Mouse (Mus musculus) activated CD4-positive, CD25-positive, alpha-beta regulatory T cell (primary cell): ENCODE measurements around the gene Map3k14. TPM values are rescaled to one million over a fixed set of nuclear protein-coding genes. Genes with fewer than 3 reads are reported as not detected.

Experiments used
- polyA plus RNA-seq, 2 experiments: library from polyadenylated mRNA; unstranded; fragments of 100-300 nt; shearing (Covaris generic); gene quantifications; one replicate each; pipeline ENCODE4 v1.2.1; 2017

The Map3k14 gene
- 10 to 100 TPM; 22.6 to 25.2 TPM for polyA plus RNA-seq

DNA sequence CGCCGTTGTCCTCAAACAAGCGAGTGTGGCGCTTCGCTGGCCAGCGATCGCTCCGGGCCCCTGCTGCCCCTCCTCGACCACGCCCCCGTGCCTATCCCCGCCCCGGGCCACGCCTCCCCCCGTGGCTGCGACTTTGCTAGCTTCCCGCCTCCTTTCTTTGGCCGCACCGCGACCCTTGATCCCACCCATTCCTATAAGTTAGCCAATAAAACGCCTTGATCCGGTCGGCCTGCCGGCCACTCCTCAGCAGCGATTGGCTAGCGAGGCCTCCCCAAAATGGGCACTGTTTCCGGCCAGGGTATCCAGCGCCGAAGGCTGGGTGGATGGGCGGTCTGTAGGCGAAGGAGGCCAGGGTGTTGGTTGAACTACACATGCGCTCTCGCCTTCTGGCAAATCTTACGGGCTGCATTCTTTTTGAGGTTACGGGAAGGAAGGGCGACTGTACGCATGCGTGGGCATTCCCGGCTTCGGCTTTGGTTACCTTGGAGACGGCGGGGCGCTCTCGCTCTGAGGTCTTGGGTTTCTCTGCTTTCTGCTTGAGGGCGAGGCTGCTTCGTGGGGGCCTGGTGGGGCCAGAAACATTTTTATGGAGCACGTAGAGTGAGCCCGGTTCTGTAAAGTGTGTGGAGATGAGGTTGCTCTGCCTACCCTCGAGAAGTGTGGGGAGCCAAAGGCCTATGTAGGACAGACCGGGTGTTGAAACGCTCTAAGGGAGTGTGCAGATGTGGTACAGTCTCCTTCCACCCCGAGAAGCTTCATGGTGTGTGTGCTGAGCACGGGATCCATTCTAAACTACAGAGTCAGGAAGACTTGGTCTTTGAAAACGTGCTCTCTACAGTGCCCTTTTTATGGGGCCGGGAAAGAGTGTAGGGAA lies at the start of gene Map3k14:
Map3k14 (minus strand) TSS at position 127 of the 874 bp plus-strand sequence.

DNA sequence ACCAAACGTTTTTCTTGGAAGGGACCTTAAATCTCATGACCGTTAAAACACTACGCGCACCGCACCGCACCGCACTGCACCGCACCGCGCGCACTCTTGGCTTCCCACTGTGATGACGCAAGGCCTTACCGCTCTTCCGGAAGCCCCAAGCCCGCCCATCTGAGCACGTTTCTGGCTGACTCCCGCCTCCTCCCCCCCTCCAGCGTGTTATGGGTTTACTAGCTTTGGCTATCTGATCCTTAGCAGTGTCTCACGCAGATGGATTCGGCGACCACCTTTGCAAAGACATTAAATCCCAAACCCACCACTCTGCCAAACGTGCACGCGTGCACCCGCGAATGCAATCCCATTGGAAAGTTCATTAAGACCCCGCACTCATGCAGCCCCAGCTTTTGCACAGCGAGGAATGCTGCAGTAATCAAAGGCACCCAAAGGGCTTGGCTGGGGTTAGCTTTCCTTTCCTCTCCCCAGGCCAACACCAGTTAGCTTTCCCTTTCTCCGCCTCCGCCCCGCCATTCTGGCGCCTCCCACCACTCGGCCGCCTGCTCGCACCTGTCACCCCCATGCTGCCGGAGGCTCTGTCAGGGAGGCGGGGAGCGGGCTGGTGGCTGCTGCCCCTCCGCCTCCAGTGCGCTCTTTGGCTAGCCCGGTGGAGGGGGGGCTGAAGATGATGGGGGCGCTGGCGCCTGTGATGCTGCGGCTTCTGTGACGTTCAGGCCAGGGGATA lies 49.3 kb downstream of the Map3k14 start, which contains the start of gene Spata32:
Spata32 (minus strand) TSS at position 643 of the 727 bp plus-strand sequence.

GRCm38 (mm10) chr11:103208458-103208857 lies 58.8 kb downstream of the Map3k14 start, which contains the start of gene 1700023F06Rik:
TSS of gene 1700023F06Rik (minus strand) at chr11:103208558.

DNA sequence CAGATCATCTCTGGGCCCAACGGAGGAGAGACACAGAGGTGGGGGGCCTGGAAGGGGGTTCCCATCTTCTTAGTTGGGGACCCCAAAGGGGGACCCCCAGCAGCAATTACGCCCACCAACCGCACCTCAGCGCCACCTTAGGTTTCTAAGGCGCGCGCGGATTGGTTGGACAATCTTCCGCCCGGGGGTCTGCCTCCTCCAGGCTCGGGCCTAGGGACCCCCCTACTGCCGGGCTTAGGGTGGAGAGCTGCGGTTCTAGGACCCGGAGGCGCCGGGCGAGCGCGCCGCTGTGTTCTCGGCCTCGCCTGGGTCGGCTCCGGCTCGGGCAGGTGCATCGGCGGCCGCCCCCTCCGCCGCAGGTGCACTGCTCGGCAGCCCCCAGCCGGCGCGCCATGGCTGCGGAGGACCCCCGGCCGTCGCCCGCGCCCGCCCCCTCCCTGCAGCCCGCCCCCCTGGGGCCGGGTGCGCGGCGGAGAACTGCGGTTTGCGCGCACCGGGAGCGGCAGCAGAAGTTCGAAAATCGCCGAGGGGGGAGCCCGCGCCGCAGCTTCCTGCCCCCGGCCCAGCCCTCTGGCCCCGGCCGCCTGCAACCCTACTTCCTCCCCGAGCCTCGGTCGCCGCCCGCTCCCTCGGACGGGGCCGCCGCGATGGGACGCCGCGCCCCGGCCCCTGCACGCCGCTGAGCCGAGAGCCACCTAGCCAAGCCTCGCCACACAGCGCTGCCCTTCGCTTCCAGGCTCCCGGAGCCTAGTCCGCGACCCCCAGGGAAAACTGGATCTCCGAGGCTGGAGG lies 96.6 kb downstream of the Map3k14 start, which contains the start of gene Fmnl1:
Fmnl1 (plus strand) TSS at position 614 of the 792 bp plus-strand sequence.

Other genes starting within 250 kb of the Map3k14 start
- gene Nmt1, start 239.3 kb downstream of the Map3k14 start, polyA plus RNA-seq: 10 to 100 TPM; 64.6 to 71.5 TPM
- 10 to 100 TPM; 25.1 to 25.4 TPM for gene Dcakd, start 239.1 kb downstream of the Map3k14 start, polyA plus RNA-seq
- under 1 TPM in 1 of 2 experiments, not detected in 1; 0.45 TPM for gene Plcd3, start 165.8 kb downstream of the Map3k14 start, polyA plus RNA-seq
- 10 to 100 TPM; 41.4 to 49.3 TPM for gene Acbd4, start 165.8 kb downstream of the Map3k14 start, polyA plus RNA-seq
- 1 to 10 TPM; 5.2 to 5.4 TPM for gene Hexim1, start 151.2 kb downstream of the Map3k14 start, polyA plus RNA-seq
- gene Hexim2, start 135.0 kb downstream of the Map3k14 start, polyA plus RNA-seq: 1 to 10 TPM; 2.9 to 6.0 TPM
- gene Fmnl1, start 96.4 kb downstream of the Map3k14 start, polyA plus RNA-seq: 100 to 1,000 TPM; 181 to 260 TPM
- not detected for gene 1700023F06Rik, start 58.9 kb downstream of the Map3k14 start, polyA plus RNA-seq
- gene Spata32, start 49.0 kb downstream of the Map3k14 start, polyA plus RNA-seq: not detected
- 10 to 100 TPM; 51.8 to 85.0 TPM for gene Arhgap27, start 96.2 kb upstream of the Map3k14 start, polyA plus RNA-seq
- gene Plekhm1, start 145.2 kb upstream of the Map3k14 start, polyA plus RNA-seq: 10 to 100 TPM; 10.3 to 17.9 TPM
- gene Lrrc37a, start 237.1 kb upstream of the Map3k14 start, polyA plus RNA-seq: under 1 TPM in 1 of 2 experiments, not detected in 1; 0.12 TPM